Mouse (Mus musculus) G1E (cell line): ENCODE data around the gene Plin2.

ENCODE experiments used
- CTCF ChIP-seq: IDR thresholded peaks from 2 replicates; pipeline ENCODE4 v1.5.1; 2012; ENCODE audit warnings: low read depth, low read length, inconsistent platforms, mixed read lengths
- GATA1 ChIP-seq: IDR thresholded peaks from 2 replicates; pipeline ENCODE4 v1.6.1; 2012; ENCODE audit warnings: borderline replicate concordance, low read length, inconsistent platforms, mixed read lengths
- GATA2 ChIP-seq: IDR thresholded peaks from 2 replicates; pipeline ENCODE4 v1.6.1; 2012; ENCODE audit warnings: low read depth, low read length, inconsistent platforms, borderline replicate concordance
- POLR2AphosphoS5 ChIP-seq: IDR thresholded peaks from 2 replicates; pipeline ENCODE4 v1.6.1; 2012; ENCODE audit warnings: low read depth, low read length, inconsistent platforms; ENCODE audit not compliant: insufficient replicate concordance
- TAL1 ChIP-seq: conservative IDR thresholded peaks from 2 replicates; pipeline ENCODE4 v1.6.1; 2012; ENCODE audit warnings: low read depth, low read length, inconsistent platforms, mixed read lengths

GRCm38 (mm10) chr4:86676756-86677155 lies 6.9 kb upstream of the Plin2 start:
- no peak for TF ChIP-seq GATA1
- TF ChIP-seq CTCF = no peak
- TF ChIP-seq TAL1 = no peak
- no peak for TF ChIP-seq GATA2
- no peak for TF ChIP-seq POLR2AphosphoS5
